Mouse (Mus musculus) monocyte, adult 2 months (primary cell): Measurements from ENCODE around the gene Galc.
"Not testable (repeated sequence)": the region's sequence is repeated elsewhere in the genome, so short reads cannot be mapped to it uniquely, and the experiment has no call there.

Experiments
- DNase-seq, 2 experiments: peaks; one replicate each; pipeline ENCODE4 v3.0.0; 2022; ENCODE audit warnings: low spot score in 2 of 2, low read depth in 1 of 2

Gene Galc

GRCm38 (mm10) chr12:98255373-98255995, 3.8 kb downstream of the Galc start:
- DNase-seq: no peak

- DNase-seq: no peak
Observed at GRCm38 (mm10) chr12:98252417-98252816, 6.8 kb downstream of the Galc start.

- no peak for DNase-seq
Observed at GRCm38 (mm10) chr12:98250327-98250726, 8.9 kb downstream of the Galc start.

GRCm38 (mm10) chr12:98249671-98250070, 9.6 kb downstream of the Galc start:
- DNase-seq: no peak

GRCm38 (mm10) chr12:98246835-98247234, 12.4 kb downstream of the Galc start:
- no peak for DNase-seq

GRCm38 (mm10) chr12:98244865-98245264, 14.4 kb downstream of the Galc start:
- DNase-seq: no peak

- DNase-seq: no peak
Observed at GRCm38 (mm10) chr12:98244161-98244560, 15.1 kb downstream of the Galc start.

GRCm38 (mm10) chr12:98238478-98238877, 20.8 kb downstream of the Galc start:
- DNase-seq: not testable (repeated sequence)

GRCm38 (mm10) chr12:98227037-98227436, 32.2 kb downstream of the Galc start:
- no peak for DNase-seq

- DNase-seq: no peak
Observed at GRCm38 (mm10) chr12:98223286-98223685, 36.0 kb downstream of the Galc start.

GRCm38 (mm10) chr12:98216432-98216831, 42.8 kb downstream of the Galc start:
- no peak for DNase-seq

- DNase-seq: no peak
Observed at GRCm38 (mm10) chr12:98215512-98215911, 43.7 kb downstream of the Galc start.

GRCm38 (mm10) chr12:98214191-98214590, 45.1 kb downstream of the Galc start:
- no peak for DNase-seq

- no peak for DNase-seq
Observed at GRCm38 (mm10) chr12:98213791-98214190, 45.5 kb downstream of the Galc start.

GRCm38 (mm10) chr12:98213332-98213731, 45.9 kb downstream of the Galc start:
- DNase-seq: no peak

GRCm38 (mm10) chr12:98212457-98213175, 46.6 kb downstream of the Galc start:
- peak in 1 of 2 experiments; percentile 7 for DNase-seq

- no peak for DNase-seq
Observed at GRCm38 (mm10) chr12:98210495-98210894, 48.8 kb downstream of the Galc start.

GRCm38 (mm10) chr12:98208104-98208503, 51.2 kb downstream of the Galc start:
- no peak for DNase-seq

GRCm38 (mm10) chr12:98205450-98206051, 53.7 kb downstream of the Galc start:
- DNase-seq: no peak

- no peak for DNase-seq
Observed at GRCm38 (mm10) chr12:98197401-98197800, 61.9 kb downstream of the Galc start.

- no peak for DNase-seq
Observed at GRCm38 (mm10) chr12:98190201-98190600, 69.1 kb downstream of the Galc start.

- DNase-seq: no peak
Observed at GRCm38 (mm10) chr12:98189096-98189495, 70.2 kb downstream of the Galc start.
